ENCODE assay signal across 10 mouse cellular contexts in genomic region chr3:87157297-87157696, GRCm38 (mm10). TPM values are rescaled to one million over a fixed set of nuclear protein-coding genes. Genes with fewer than 3 reads are reported as not detected.
A peak's percentile ranks its signal among the peaks of the same experiment; 100 is the strongest.
DNase-seq lines count a peak whose midpoint lies in the region; ATAC-seq lines count a peak whose summit lies in the region.
"Had no signal": no experiment of that assay in that cellular context is flagged by ENCODE, and none has a peak within 500 bp of the region (broad histone marks: within the 10 kb centered on the region; RNA-seq: fewer than 3 reads in every experiment).

No protein-coding gene starts in this region.

- WGBS in lung, embryonic 16.5 days = 61% methylated on average over 6 of the region's 6 CpGs
- 55% methylated on average over 6 of the region's 6 CpGs for WGBS in limb, embryonic 12.5 days
- 65% methylated on average over 5 of the region's 6 CpGs for WGBS in stomach, embryonic 16.5 days

- ATAC-seq in lung, embryonic 16.5 days (ENCODE audit: low read depth) = no peak
- no peak for ATAC-seq in limb, embryonic 12.5 days (ENCODE audit: insufficient number of reproducible peaks, insufficient read depth, low FRiP score, low TSS enrichment, low read depth)
- no peak for ATAC-seq in stomach, embryonic 16.5 days (ENCODE audit: insufficient read depth, low FRiP score)
- ATAC-seq: activated CD4-positive, CD25-positive, alpha-beta regulatory T cell, adult 4 months had no signal

- no peak overlapping the region for H3K4me3 ChIP-seq in lung, embryonic 16.5 days (ENCODE audit: low read length)
- H3K4me3 ChIP-seq in limb, embryonic 12.5 days (replicated peaks) = 0 out of 2 replicates have a peak overlapping the region, but pooled peaks have one; percentile 6
- no peak overlapping the region for H3K4me3 ChIP-seq in stomach, embryonic 16.5 days (replicated peaks; ENCODE audit: low read length)

- H3K27me3 ChIP-seq in lung, embryonic 16.5 days (ENCODE audit: control insufficient read depth, insufficient read depth, low read depth, low read length) = no peaks in the 10 kb centered on the region
- no peaks in the 10 kb centered on the region for H3K27me3 ChIP-seq in limb, embryonic 12.5 days
- no peaks in the 10 kb centered on the region for H3K27me3 ChIP-seq in stomach, embryonic 16.5 days (ENCODE audit: control insufficient read depth, insufficient read depth, low read length)

- DNase-seq in adrenal gland, postnatal 36 days = peak; percentile 17 to 35
- DNase-seq in adrenal gland, adult 8-10 months = no peak
- no peak for DNase-seq in lung, adult 18-20 months
- DNase-seq in left cerebral cortex, adult 18-20 months (ENCODE audit: low spot score in 2 of 2) = no peak
- DNase-seq in right cerebral cortex, adult 2 months (ENCODE audit: low spot score in 2 of 2) = no peak

- H3K9ac ChIP-seq in lung, embryonic 16.5 days (ENCODE audit: low read length) = peak overlapping the region; percentile 23
- H3K9ac ChIP-seq in limb, embryonic 12.5 days (replicated peaks) = 0 out of 2 replicates have a peak overlapping the region, but pooled peaks have one; percentile 40
- H3K9ac ChIP-seq in stomach, embryonic 16.5 days (ENCODE audit: low read length) = peak overlapping the region; percentile 65

- peaks cover 63% of the 10 kb centered on the region for H3K4me1 ChIP-seq in lung, embryonic 16.5 days (replicated peaks; ENCODE audit: control insufficient read depth, insufficient read depth, low read length)
- peaks cover 94% of the 10 kb centered on the region for H3K4me1 ChIP-seq in limb, embryonic 12.5 days (replicated peaks)
- H3K4me1 ChIP-seq in stomach, embryonic 16.5 days (ENCODE audit: control insufficient read depth, insufficient read depth, low read length) = peaks cover 37% of the 10 kb centered on the region

- no peaks in the 10 kb centered on the region for H3K36me3 ChIP-seq in lung, embryonic 16.5 days (ENCODE audit: control insufficient read depth, insufficient read depth, low read length)
- peaks cover 19% of the 10 kb centered on the region for H3K36me3 ChIP-seq in limb, embryonic 12.5 days
- no peaks in the 10 kb centered on the region for H3K36me3 ChIP-seq in stomach, embryonic 16.5 days (ENCODE audit: control insufficient read depth, insufficient read depth, low read length)

- H3K27ac ChIP-seq in lung, embryonic 16.5 days (ENCODE audit: low read length) = peak overlapping the region; percentile 84
- H3K27ac ChIP-seq in limb, embryonic 12.5 days = peak overlapping the region; percentile 96
- H3K27ac ChIP-seq in stomach, embryonic 16.5 days (ENCODE audit: low read length) = peak overlapping the region; percentile 94

- H3K9me3 ChIP-seq in lung, embryonic 16.5 days (ENCODE audit: control insufficient read depth, low read length) = no peaks in the 10 kb centered on the region
- no peaks in the 10 kb centered on the region for H3K9me3 ChIP-seq in limb, embryonic 12.5 days
- H3K9me3 ChIP-seq in stomach, embryonic 16.5 days (replicated peaks; ENCODE audit: control insufficient read depth, low read length) = no peaks in the 10 kb centered on the region

- no peak overlapping the region for H3K4me2 ChIP-seq in lung, embryonic 16.5 days (ENCODE audit: low read depth, low read length)
- H3K4me2 ChIP-seq in limb, embryonic 12.5 days = peak overlapping the region; percentile 51
- peak overlapping the region; percentile 41 for H3K4me2 ChIP-seq in stomach, embryonic 16.5 days (ENCODE audit: low read depth, low read length)

RNA-seq across cellular contexts. Expression of gene Kirrel, which starts 17.2 kb away (rescaled TPM):
- 10 to 100 TPM; 17.9 to 22.3 TPM for total RNA-seq in adrenal gland, postnatal 36 days (2021)
- 10 to 100 TPM; 14.7 to 23.3 (median 19.8) TPM for total RNA-seq in adrenal gland, adult 8-10 months (2022)
- polyA plus RNA-seq in lung, embryonic 16.5 days (2015; fragmentation: Nextera tagmentation; extraction: Ambion mirVana) = 13.2 and 14.2 TPM in 2 replicates
- 17.5 and 22.1 TPM in 2 replicates for polyA plus RNA-seq in limb, embryonic 12.5 days (2016; fragmentation: Nextera tagmentation; extraction: Ambion mirVana)
- 9.6 and 11.0 TPM in 2 replicates for polyA plus RNA-seq in stomach, embryonic 16.5 days (2015; fragmentation: Nextera tagmentation; extraction: Ambion mirVana)
- total RNA-seq in left cerebral cortex, adult 18-20 months (2021) = 1 to 10 TPM; 3.9 to 4.2 TPM
- total RNA-seq: neutrophil, adult 5-6 weeks had no signal
- polyA plus RNA-seq: activated CD4-positive, CD25-positive, alpha-beta regulatory T cell, adult 4 months had no signal

Comparison
In these comparisons a context has a peak if more than half of its experiments do, and no peak if none do; other contexts are left out.
1. DNase-seq: peak in adrenal gland, postnatal 36 days (2 of 2); none in adrenal gland, adult 8-10 months (single experiment), lung, adult 18-20 months (0 of 2), left cerebral cortex, adult 18-20 months (0 of 2) and right cerebral cortex, adult 2 months (0 of 2).
2. Peak in every context shown above with its lines, with median percentiles within 50 percentile points of each other: H3K27ac ChIP-seq and H3K9ac ChIP-seq.